Mouse (Mus musculus): ENCODE measurements around the gene Hist1h4f. TPM values are rescaled to one million over a fixed set of nuclear protein-coding genes. Genes with fewer than 3 reads are reported as not detected.
"Not testable (repeated sequence)": the region's sequence is repeated elsewhere in the genome, so short reads cannot be mapped to it uniquely, and the experiment has no call there.

The Hist1h4f gene
- total and polyA plus RNA-seq, 2 experiments, result 77.8 TPM; not detected in 1

- Histone ChIP-seq H3K27me3 (ENCODE audit: control insufficient read depth, insufficient read depth, low read length) (no peaks in the 10 kb centered on the region), H3K27ac (replicated peaks; ENCODE audit: insufficient read depth, low read depth, low read length) (no peak overlapping the region), H3K9ac (ENCODE audit: low read depth, low read length) (no peak overlapping the region), H3K4me1 (ENCODE audit: control insufficient read depth, insufficient read depth, low read length) (peaks cover 2% of the 10 kb centered on the region; the same call in 1 of the 2 replicates), H3K4me3 (ENCODE audit: insufficient read depth, low read depth, low read length) (no peak overlapping the region), H3K36me3 (ENCODE audit: control insufficient read depth, insufficient read depth, low read length) (no peaks in the 10 kb centered on the region), H3K79me2 (ENCODE audit: control insufficient read depth, insufficient read depth, low read length) (no peaks in the 10 kb centered on the region)
- DNase-seq (ENCODE audit: extremely low read depth, low read depth, low spot score), result no peak
- 75% methylated on average over 7 of the region's 7 CpGs for WGBS
- TF ChIP-seq POLR2A (IDR thresholded peaks at IDR 0.05; ENCODE audit: extremely low read depth, insufficient read depth, low read length) (no peak), CTCF (IDR thresholded peaks at IDR 0.05; ENCODE audit: low read depth, low read length) (no peak)
These were observed 41.2 kb upstream of the Hist1h4f start for GRCm38 (mm10) chr13:23592614-23593013.

GRCm38 (mm10) chr13:23591886-23592285 lies 40.4 kb upstream of the Hist1h4f start:
- H3K4me3 ChIP-seq (ENCODE audit: insufficient read depth, low read depth, low read length); H3K79me2 ChIP-seq (ENCODE audit: control insufficient read depth, insufficient read depth, low read length); DNase-seq (ENCODE audit: extremely low read depth, low read depth, low spot score); H3K27ac ChIP-seq (replicated peaks; ENCODE audit: insufficient read depth, low read depth, low read length); H3K9ac ChIP-seq (ENCODE audit: low read depth, low read length); H3K36me3 ChIP-seq (ENCODE audit: control insufficient read depth, insufficient read depth, low read length); H3K27me3 ChIP-seq (ENCODE audit: control insufficient read depth, insufficient read depth, low read length); H3K4me1 ChIP-seq (ENCODE audit: control insufficient read depth, insufficient read depth, low read length): not testable (repeated sequence)
- 85% methylated on average over 7 of the region's 7 CpGs for WGBS

GRCm38 (mm10) chr13:23591206-23591605 lies 39.8 kb upstream of the Hist1h4f start:
- H3K27ac ChIP-seq (replicated peaks; ENCODE audit: insufficient read depth, low read depth, low read length), result no peak overlapping the region
- DNase-seq (ENCODE audit: extremely low read depth, low read depth, low spot score), result no peak
- no peak overlapping the region for H3K9ac ChIP-seq (ENCODE audit: low read depth, low read length)
- H3K27me3 ChIP-seq (ENCODE audit: control insufficient read depth, insufficient read depth, low read length), result no peaks in the 10 kb centered on the region
- H3K79me2 ChIP-seq (ENCODE audit: control insufficient read depth, insufficient read depth, low read length), result no peaks in the 10 kb centered on the region
- 93% methylated on average over 7 of the region's 7 CpGs for WGBS
- H3K4me3 ChIP-seq (ENCODE audit: insufficient read depth, low read depth, low read length), result no peak overlapping the region
- no peak for TF ChIP-seq POLR2A (IDR thresholded peaks at IDR 0.05; ENCODE audit: extremely low read depth, insufficient read depth, low read length)
- H3K36me3 ChIP-seq (ENCODE audit: control insufficient read depth, insufficient read depth, low read length), result no peaks in the 10 kb centered on the region
- H3K4me1 ChIP-seq (ENCODE audit: control insufficient read depth, insufficient read depth, low read length), result peaks cover 5% of the 10 kb centered on the region; the same call in 1 of the 2 replicates

GRCm38 (mm10) chr13:23586940-23587225 lies 35.4 kb upstream of the Hist1h4f start:
- Histone ChIP-seq H3K79me2 (ENCODE audit: control insufficient read depth, insufficient read depth, low read length) (no peaks in the 10 kb centered on the region), H3K9ac (ENCODE audit: low read depth, low read length) (no peak overlapping the region; the same call in 1 of the 2 replicates), H3K27me3 (ENCODE audit: control insufficient read depth, insufficient read depth, low read length) (no peaks in the 10 kb centered on the region), H3K27ac (replicated peaks; ENCODE audit: insufficient read depth, low read depth, low read length) (peak overlapping the region; percentile 35; the same call in 1 of the 2 replicates), H3K4me3 (ENCODE audit: insufficient read depth, low read depth, low read length) (peak overlapping the region; percentile 72; the same call in 1 of the 2 replicates), H3K4me1 (ENCODE audit: control insufficient read depth, insufficient read depth, low read length) (peaks cover 11% of the 10 kb centered on the region; the same call in 1 of the 2 replicates), H3K36me3 (ENCODE audit: control insufficient read depth, insufficient read depth, low read length) (no peaks in the 10 kb centered on the region)
- WGBS, result 23% methylated on average over 1 of the region's 1 CpGs
- no peak for DNase-seq (ENCODE audit: extremely low read depth, low read depth, low spot score)
- no peak for TF ChIP-seq POLR2A (IDR thresholded peaks at IDR 0.05; ENCODE audit: extremely low read depth, insufficient read depth, low read length)

GRCm38 (mm10) chr13:23586099-23586939 lies 34.9 kb upstream of the Hist1h4f start:
- 2% methylated on average over 22 of the region's 22 CpGs for WGBS
- Histone ChIP-seq H3K4me3 (ENCODE audit: insufficient read depth, low read depth, low read length) (peak overlapping the region; percentile 72), H3K27ac (replicated peaks; ENCODE audit: insufficient read depth, low read depth, low read length) (peak overlapping the region; percentile 35), H3K79me2 (ENCODE audit: control insufficient read depth, insufficient read depth, low read length) (no peaks in the 10 kb centered on the region), H3K36me3 (ENCODE audit: control insufficient read depth, insufficient read depth, low read length) (no peaks in the 10 kb centered on the region), H3K9ac (ENCODE audit: low read depth, low read length) (peak overlapping the region; percentile 54; the same call in 1 of the 2 replicates), H3K27me3 (ENCODE audit: control insufficient read depth, insufficient read depth, low read length) (no peaks in the 10 kb centered on the region), H3K4me1 (ENCODE audit: control insufficient read depth, insufficient read depth, low read length) (peaks cover 11% of the 10 kb centered on the region; the same call in 1 of the 2 replicates)
- DNase-seq (ENCODE audit: extremely low read depth, low read depth, low spot score), result no peak
- TF ChIP-seq POLR2A (IDR thresholded peaks at IDR 0.05; ENCODE audit: extremely low read depth, insufficient read depth, low read length) (no peak), CTCF (IDR thresholded peaks at IDR 0.05; ENCODE audit: low read depth, low read length) (no peak)

GRCm38 (mm10) chr13:23585442-23586098 lies 34.1 kb upstream of the Hist1h4f start:
- H3K27me3 ChIP-seq (ENCODE audit: control insufficient read depth, insufficient read depth, low read length); H3K36me3 ChIP-seq (ENCODE audit: control insufficient read depth, insufficient read depth, low read length); H3K79me2 ChIP-seq (ENCODE audit: control insufficient read depth, insufficient read depth, low read length): not testable (repeated sequence)
- peak overlapping the region; percentile 74 for H3K9ac ChIP-seq (ENCODE audit: low read depth, low read length)
- peak overlapping the region; percentile 72 for H3K4me3 ChIP-seq (ENCODE audit: insufficient read depth, low read depth, low read length)
- peak; percentile 95 for DNase-seq (ENCODE audit: extremely low read depth, low read depth, low spot score)
- H3K27ac ChIP-seq (replicated peaks; ENCODE audit: insufficient read depth, low read depth, low read length), result peak overlapping the region; percentile 68
- TF ChIP-seq POLR2A (IDR thresholded peaks at IDR 0.05; ENCODE audit: extremely low read depth, insufficient read depth, low read length), result peak; percentile 61
- WGBS, result under 1% methylated on average over 33 of the region's 36 CpGs
- peaks cover 11% of the 10 kb centered on the region; the same call in 1 of the 2 replicates for H3K4me1 ChIP-seq (ENCODE audit: control insufficient read depth, insufficient read depth, low read length)

Measured in liver, adult 2 months (tissue).